In genomic region chr13:51526480-51526879, GRCm38 (mm10) we compare ENCODE assay signal across 9 mouse cellular contexts. TPM values are rescaled to one million over a fixed set of nuclear protein-coding genes. Genes with fewer than 3 reads are reported as not detected.
DNase-seq lines count a peak whose midpoint lies in the region; ATAC-seq and TF ChIP-seq lines count a peak whose summit lies in the region.
"Had no signal": no experiment of that assay in that cellular context is flagged by ENCODE, and none has a peak within 500 bp of the region (broad histone marks: within the 10 kb centered on the region; RNA-seq: fewer than 3 reads in every experiment).

No protein-coding gene starts in this region.

- POLR2A ChIA-PET in Patski (lab: Charles Lee): interaction anchor here (1.2 kb wide), 1 partner anchor 19 kb away, joined by 3 read pairs; no protein-coding TSS in a partner anchor

- no peak overlapping the region for H3K27ac ChIP-seq in hindbrain, embryonic 16.5 days (ENCODE audit: low read depth, low read length)
- no peak overlapping the region for H3K27ac ChIP-seq in hindbrain, embryonic 14.5 days
- H3K27ac ChIP-seq in thymus, adult 2 months (ENCODE audit: control insufficient read depth, insufficient read depth, low read length): no peak overlapping the region
- no peak overlapping the region for H3K27ac ChIP-seq in intestine, embryonic 16.5 days (ENCODE audit: low read length)
- H3K27ac ChIP-seq: liver, embryonic 13.5 days had no signal

- CTCF ChIA-PET in Patski (lab: Charles Lee): interaction anchor here (1.0 to 1.3 kb wide), 4 partner anchors 7 to 108 kb away, joined by 3 read pairs; no protein-coding TSS in a partner anchor

- in situ Hi-C loops in Patski (cut with MboI; ENCODE audit: low pct_unique_long_range_greater_than_20kb): no loop called here

- no peaks in the 10 kb centered on the region for H3K36me3 ChIP-seq in hindbrain, embryonic 16.5 days (ENCODE audit: control insufficient read depth, insufficient read depth, low read length)
- no peaks in the 10 kb centered on the region for H3K36me3 ChIP-seq in hindbrain, embryonic 14.5 days (replicated peaks; ENCODE audit: control insufficient read depth, insufficient read depth)
- no peaks in the 10 kb centered on the region for H3K36me3 ChIP-seq in thymus, adult 2 months (ENCODE audit: control insufficient read depth, insufficient read depth, low read length)
- no peaks in the 10 kb centered on the region for H3K36me3 ChIP-seq in intestine, embryonic 16.5 days (ENCODE audit: control insufficient read depth, insufficient read depth, low read length)
- H3K36me3 ChIP-seq: liver, embryonic 13.5 days had no signal

- no peak for DNase-seq in hindbrain, embryonic 14.5 days (ENCODE audit: low spot score)
- peak; percentile 57 for DNase-seq in Patski (ENCODE audit: low read depth, low spot score)
- DNase-seq in frontal cortex, adult 2 months (ENCODE audit: extremely low spot score in 1 of 2, low spot score in 1 of 2): peak; percentile 60 to 77
- peak; percentile 49 to 59 for DNase-seq in left cerebral cortex, postnatal 14 days (ENCODE audit: low spot score in 2 of 2)
- no peak for DNase-seq in thymus, adult 2 months
- DNase-seq: liver, embryonic 13.5 days had no signal

- no peaks in the 10 kb centered on the region for H3K27me3 ChIP-seq in hindbrain, embryonic 16.5 days (replicated peaks; ENCODE audit: control insufficient read depth, insufficient read depth, low read length)
- no peaks in the 10 kb centered on the region for H3K27me3 ChIP-seq in hindbrain, embryonic 14.5 days (ENCODE audit: control insufficient read depth, insufficient read depth, low read length)
- peaks cover 3% of the 10 kb centered on the region for H3K27me3 ChIP-seq in Patski
- no peaks in the 10 kb centered on the region for H3K27me3 ChIP-seq in thymus, adult 2 months (ENCODE audit: control insufficient read depth, insufficient read depth, low read length)
- H3K27me3 ChIP-seq in intestine, embryonic 16.5 days (replicated peaks; ENCODE audit: control insufficient read depth, insufficient read depth, low read length): no peaks in the 10 kb centered on the region
- H3K27me3 ChIP-seq: liver, embryonic 13.5 days had no signal

- H3K4me3 ChIP-seq in hindbrain, embryonic 16.5 days (ENCODE audit: low read length): no peak overlapping the region
- H3K4me3 ChIP-seq in hindbrain, embryonic 14.5 days (replicated peaks; ENCODE audit: low read length): no peak overlapping the region
- H3K4me3 ChIP-seq in thymus, adult 2 months (ENCODE audit: control insufficient read depth, insufficient read depth, low read length): no peak overlapping the region
- no peak overlapping the region for H3K4me3 ChIP-seq in intestine, embryonic 16.5 days (ENCODE audit: low read length)
- H3K4me3 ChIP-seq: liver, embryonic 13.5 days had no signal

- H3K4me2 ChIP-seq in hindbrain, embryonic 16.5 days (ENCODE audit: low read length): no peak overlapping the region
- no peak overlapping the region for H3K4me2 ChIP-seq in hindbrain, embryonic 14.5 days (replicated peaks)
- H3K4me2 ChIP-seq in intestine, embryonic 16.5 days (ENCODE audit: low read depth, low read length): no peak overlapping the region
- H3K4me2 ChIP-seq: liver, embryonic 13.5 days had no signal

- 53% methylated on average over 7 of the region's 7 CpGs for WGBS in hindbrain, embryonic 16.5 days
- WGBS in hindbrain, embryonic 14.5 days: 58% methylated on average over 7 of the region's 7 CpGs
- WGBS in thymus, adult 2 months: 7% methylated on average over 7 of the region's 7 CpGs
- 50% methylated on average over 7 of the region's 7 CpGs for WGBS in intestine, embryonic 16.5 days

- TF ChIP-seq CTCF in Patski (IDR thresholded peaks at IDR 0.05): no peak
- TF ChIP-seq CTCF in thymus, adult 2 months (IDR thresholded peaks at IDR 0.05; ENCODE audit: borderline replicate concordance, control insufficient read depth, extremely low read depth, insufficient read depth, low read length, poor library complexity): no peak

- no peaks in the 10 kb centered on the region; the same call in 1 of the 2 replicates for H3K4me1 ChIP-seq in hindbrain, embryonic 16.5 days (ENCODE audit: control insufficient read depth, insufficient read depth, low read depth, low read length)
- no peaks in the 10 kb centered on the region for H3K4me1 ChIP-seq in hindbrain, embryonic 14.5 days (replicated peaks; ENCODE audit: control insufficient read depth, insufficient read depth, low read length)
- H3K4me1 ChIP-seq in thymus, adult 2 months (replicated peaks; ENCODE audit: control insufficient read depth, insufficient read depth, low read length): no peaks in the 10 kb centered on the region
- no peaks in the 10 kb centered on the region for H3K4me1 ChIP-seq in intestine, embryonic 16.5 days (ENCODE audit: control insufficient read depth, insufficient read depth, low read length)
- H3K4me1 ChIP-seq: liver, embryonic 13.5 days had no signal

- intact Hi-C loops in left cerebral cortex, postnatal 14 days (cut with DNase I): no loop called here

- H3K9me3 ChIP-seq in hindbrain, embryonic 16.5 days (ENCODE audit: control insufficient read depth, low read length): no peaks in the 10 kb centered on the region
- no peaks in the 10 kb centered on the region for H3K9me3 ChIP-seq in hindbrain, embryonic 14.5 days (ENCODE audit: control insufficient read depth, low read length)
- H3K9me3 ChIP-seq in intestine, embryonic 16.5 days (ENCODE audit: control insufficient read depth, low read length): no peaks in the 10 kb centered on the region
- H3K9me3 ChIP-seq: liver, embryonic 13.5 days had no signal

- ATAC-seq in hindbrain, embryonic 16.5 days: peak; percentile 37; the same call in 1 of the 2 replicates
- ATAC-seq in hindbrain, embryonic 14.5 days (ENCODE audit: low FRiP score): no peak
- peak; percentile 95 for ATAC-seq in Patski
- ATAC-seq in erythroid progenitor cell, adult 5-6 weeks (replicated peaks; ENCODE audit: low FRiP score, poor library complexity, severe bottlenecking): no peak
- no peak for ATAC-seq in intestine, embryonic 16.5 days

- TF ChIP-seq POLR2A in thymus, adult 2 months (IDR thresholded peaks at IDR 0.05; ENCODE audit: control insufficient read depth, extremely low read depth, insufficient read depth, low read length, poor library complexity): no peak

- no peak overlapping the region for H3K9ac ChIP-seq in hindbrain, embryonic 16.5 days (ENCODE audit: low read depth, low read length)
- H3K9ac ChIP-seq in hindbrain, embryonic 14.5 days: no peak overlapping the region
- H3K9ac ChIP-seq in intestine, embryonic 16.5 days (ENCODE audit: low read depth, low read length): no peak overlapping the region
- H3K9ac ChIP-seq: liver, embryonic 13.5 days had no signal

RNA-seq across cellular contexts. Expression of gene Shc3, which starts 42.7 kb away (rescaled TPM):
- polyA plus RNA-seq in hindbrain, embryonic 16.5 days (2015; fragmentation: Nextera tagmentation; extraction: Ambion mirVana): 4.4 and 6.9 TPM in 2 replicates
- 7.2 and 11.6 TPM in 2 replicates for polyA plus RNA-seq in hindbrain, embryonic 14.5 days (2014; fragmentation: Nextera tagmentation; extraction: Ambion mirVana)
- polyA plus RNA-seq in Patski (2021): 0.04 TPM
- polyA plus RNA-seq in frontal cortex, adult 2 months (2012; rRNA removed): 70.4 and 71.6 TPM in 2 replicates
- 100 to 1,000 TPM; 218 to 226 TPM for total RNA-seq in left cerebral cortex, postnatal 14 days (2021)
- not detected in 2 replicates for total RNA-seq in erythroid progenitor cell, adult 5-6 weeks (2015; ENCODE audit: low replicate concordance)
- total RNA-seq in erythroid progenitor cell, adult 5-6 weeks (2017; ENCODE audit: low replicate concordance): not detected in 2 replicates
- polyA plus RNA-seq in thymus, adult 2 months (2012; rRNA removed): 0.57 and 0.69 TPM in 2 replicates
- polyA plus RNA-seq in intestine, embryonic 16.5 days (2015; fragmentation: Nextera tagmentation; extraction: Ambion mirVana): 0.07 and 0.16 TPM in 2 replicates
- polyA plus RNA-seq: liver, embryonic 13.5 days had no signal

Comparison
In these comparisons a context has a peak if more than half of its experiments do, and no peak if none do; other contexts are left out.
1. ATAC-seq: peak in hindbrain, embryonic 16.5 days (single experiment) and Patski (single experiment); none in hindbrain, embryonic 14.5 days (single experiment), erythroid progenitor cell, adult 5-6 weeks (single experiment) and intestine, embryonic 16.5 days (single experiment).
2. DNase-seq: peak in Patski (single experiment), frontal cortex, adult 2 months (2 of 2) and left cerebral cortex, postnatal 14 days (2 of 2); none in hindbrain, embryonic 14.5 days (single experiment) and thymus, adult 2 months (single experiment).